Mouse (Mus musculus): ENCODE measurements around the gene Jazf1. TPM values are rescaled to one million over a fixed set of nuclear protein-coding genes. Genes with fewer than 3 reads are reported as not detected.

Jazf1 gene
- polyA plus RNA-seq, 1 experiment from 2014 or later: 3.0 TPM

- Histone ChIP-seq H3K36me3 (ENCODE audit: control insufficient read depth, insufficient read depth) (no peaks in the 10 kb centered on the region), H3K4me2 (ENCODE audit: low read depth, low read length) (no peak overlapping the region), H3K27me3 (ENCODE audit: control insufficient read depth, insufficient read depth, low read depth, low read length) (no peaks in the 10 kb centered on the region), H3K4me1 (ENCODE audit: control insufficient read depth, low read depth, low read length) (no peaks in the 10 kb centered on the region), H3K9ac (ENCODE audit: low read depth, low read length) (no peak overlapping the region), H3K27ac (ENCODE audit: low read length) (no peak overlapping the region), H3K9me3 (replicated peaks; ENCODE audit: control insufficient read depth, low read length) (no peaks in the 10 kb centered on the region), H3K4me3 (ENCODE audit: low read depth, low read length) (no peak overlapping the region)
- ATAC-seq (ENCODE audit: low read depth): no peak
- 72% methylated on average over 13 of the region's 13 CpGs for WGBS (ENCODE audit: insufficient replicate concordance)
Observed at GRCm38 (mm10) chr6:52963840-52964690, 104.4 kb downstream of the Jazf1 start.

- Histone ChIP-seq H3K9me3 (replicated peaks; ENCODE audit: control insufficient read depth, low read length) (no peaks in the 10 kb centered on the region), H3K9ac (ENCODE audit: low read depth, low read length) (no peak overlapping the region), H3K4me2 (ENCODE audit: low read depth, low read length) (no peak overlapping the region), H3K4me3 (ENCODE audit: low read depth, low read length) (no peak overlapping the region), H3K4me1 (ENCODE audit: control insufficient read depth, low read depth, low read length) (no peaks in the 10 kb centered on the region), H3K27ac (ENCODE audit: low read length) (no peak overlapping the region), H3K36me3 (ENCODE audit: control insufficient read depth, insufficient read depth) (no peaks in the 10 kb centered on the region), H3K27me3 (ENCODE audit: control insufficient read depth, insufficient read depth, low read depth, low read length) (no peaks in the 10 kb centered on the region)
- no peak for ATAC-seq (ENCODE audit: low read depth)
- WGBS (ENCODE audit: insufficient replicate concordance): 58% methylated on average over 6 of the region's 6 CpGs
Observed at GRCm38 (mm10) chr6:52963430-52963732, 105.0 kb downstream of the Jazf1 start.

- no peak for ATAC-seq (ENCODE audit: low read depth)
- Histone ChIP-seq H3K4me2 (ENCODE audit: low read depth, low read length) (no peak overlapping the region), H3K27ac (ENCODE audit: low read length) (no peak overlapping the region), H3K36me3 (ENCODE audit: control insufficient read depth, insufficient read depth) (no peaks in the 10 kb centered on the region), H3K27me3 (ENCODE audit: control insufficient read depth, insufficient read depth, low read depth, low read length) (no peaks in the 10 kb centered on the region), H3K9ac (ENCODE audit: low read depth, low read length) (no peak overlapping the region), H3K4me3 (ENCODE audit: low read depth, low read length) (no peak overlapping the region), H3K4me1 (ENCODE audit: control insufficient read depth, low read depth, low read length) (no peaks in the 10 kb centered on the region), H3K9me3 (replicated peaks; ENCODE audit: control insufficient read depth, low read length) (no peaks in the 10 kb centered on the region)
- WGBS (ENCODE audit: insufficient replicate concordance): 53% methylated on average over 4 of the region's 4 CpGs
Observed at GRCm38 (mm10) chr6:52962600-52963429, 105.6 kb downstream of the Jazf1 start.

- WGBS (ENCODE audit: insufficient replicate concordance): 58% methylated on average over 6 of the region's 6 CpGs
- H3K36me3 ChIP-seq (ENCODE audit: control insufficient read depth, insufficient read depth): no peaks in the 10 kb centered on the region
- no peak overlapping the region for H3K9ac ChIP-seq (ENCODE audit: low read depth, low read length)
- H3K27me3 ChIP-seq (ENCODE audit: control insufficient read depth, insufficient read depth, low read depth, low read length): no peaks in the 10 kb centered on the region
- H3K4me1 ChIP-seq (ENCODE audit: control insufficient read depth, low read depth, low read length): no peaks in the 10 kb centered on the region
- H3K4me3 ChIP-seq (ENCODE audit: low read depth, low read length): no peak overlapping the region
- no peak overlapping the region for H3K4me2 ChIP-seq (ENCODE audit: low read depth, low read length)
- ATAC-seq (ENCODE audit: low read depth): no peak
- H3K27ac ChIP-seq (ENCODE audit: low read length): no peak overlapping the region
- H3K9me3 ChIP-seq (replicated peaks; ENCODE audit: control insufficient read depth, low read length): no peaks in the 10 kb centered on the region
Observed at GRCm38 (mm10) chr6:52961660-52962490, 106.6 kb downstream of the Jazf1 start.

- H3K4me2 ChIP-seq (ENCODE audit: low read depth, low read length): no peak overlapping the region
- no peaks in the 10 kb centered on the region for H3K36me3 ChIP-seq (ENCODE audit: control insufficient read depth, insufficient read depth)
- no peak overlapping the region for H3K9ac ChIP-seq (ENCODE audit: low read depth, low read length)
- no peak for ATAC-seq (ENCODE audit: low read depth)
- H3K4me3 ChIP-seq (ENCODE audit: low read depth, low read length): no peak overlapping the region
- H3K27me3 ChIP-seq (ENCODE audit: control insufficient read depth, insufficient read depth, low read depth, low read length): no peaks in the 10 kb centered on the region
- H3K4me1 ChIP-seq (ENCODE audit: control insufficient read depth, low read depth, low read length): no peaks in the 10 kb centered on the region; the same call in 1 of the 2 replicates
- WGBS (ENCODE audit: insufficient replicate concordance): 2% methylated on average over 4 of the region's 4 CpGs
- H3K27ac ChIP-seq (ENCODE audit: low read length): no peak overlapping the region
- H3K9me3 ChIP-seq (replicated peaks; ENCODE audit: control insufficient read depth, low read length): no peaks in the 10 kb centered on the region
Observed at GRCm38 (mm10) chr6:52957730-52958129, 110.7 kb downstream of the Jazf1 start.

- H3K27me3 ChIP-seq (ENCODE audit: control insufficient read depth, insufficient read depth, low read depth, low read length): no peaks in the 10 kb centered on the region
- H3K36me3 ChIP-seq (ENCODE audit: control insufficient read depth, insufficient read depth): no peaks in the 10 kb centered on the region
- H3K9ac ChIP-seq (ENCODE audit: low read depth, low read length): no peak overlapping the region
- no peak overlapping the region for H3K4me3 ChIP-seq (ENCODE audit: low read depth, low read length)
- no peaks in the 10 kb centered on the region for H3K9me3 ChIP-seq (replicated peaks; ENCODE audit: control insufficient read depth, low read length)
- H3K4me2 ChIP-seq (ENCODE audit: low read depth, low read length): no peak overlapping the region
- ATAC-seq (ENCODE audit: low read depth): no peak
- 83% methylated on average over 2 of the region's 2 CpGs for WGBS (ENCODE audit: insufficient replicate concordance)
- no peak overlapping the region for H3K27ac ChIP-seq (ENCODE audit: low read length)
- H3K4me1 ChIP-seq (ENCODE audit: control insufficient read depth, low read depth, low read length): no peaks in the 10 kb centered on the region; the same call in 1 of the 2 replicates
Observed at GRCm38 (mm10) chr6:52956131-52956530, 112.3 kb downstream of the Jazf1 start.

GRCm38 (mm10) chr6:52955304-52955703, 113.1 kb downstream of the Jazf1 start:
- no peaks in the 10 kb centered on the region for H3K9me3 ChIP-seq (replicated peaks; ENCODE audit: control insufficient read depth, low read length)
- 17% methylated on average over 2 of the region's 2 CpGs for WGBS (ENCODE audit: insufficient replicate concordance)
- H3K9ac ChIP-seq (ENCODE audit: low read depth, low read length): no peak overlapping the region
- no peaks in the 10 kb centered on the region; the same call in 1 of the 2 replicates for H3K4me1 ChIP-seq (ENCODE audit: control insufficient read depth, low read depth, low read length)
- H3K36me3 ChIP-seq (ENCODE audit: control insufficient read depth, insufficient read depth): no peaks in the 10 kb centered on the region
- ATAC-seq (ENCODE audit: low read depth): no peak
- no peak overlapping the region for H3K4me3 ChIP-seq (ENCODE audit: low read depth, low read length)
- no peak overlapping the region for H3K4me2 ChIP-seq (ENCODE audit: low read depth, low read length)
- H3K27me3 ChIP-seq (ENCODE audit: control insufficient read depth, insufficient read depth, low read depth, low read length): no peaks in the 10 kb centered on the region
- peak overlapping the region; percentile 45 for H3K27ac ChIP-seq (ENCODE audit: low read length)

- H3K27me3 ChIP-seq (ENCODE audit: control insufficient read depth, insufficient read depth, low read depth, low read length): no peaks in the 10 kb centered on the region
- H3K36me3 ChIP-seq (ENCODE audit: control insufficient read depth, insufficient read depth): no peaks in the 10 kb centered on the region
- no peak for ATAC-seq (ENCODE audit: low read depth)
- no peak overlapping the region for H3K4me3 ChIP-seq (ENCODE audit: low read depth, low read length)
- WGBS (ENCODE audit: insufficient replicate concordance): 67% methylated on average over 3 of the region's 3 CpGs
- H3K9me3 ChIP-seq (replicated peaks; ENCODE audit: control insufficient read depth, low read length): no peaks in the 10 kb centered on the region
- H3K4me2 ChIP-seq (ENCODE audit: low read depth, low read length): no peak overlapping the region
- H3K9ac ChIP-seq (ENCODE audit: low read depth, low read length): no peak overlapping the region
- H3K27ac ChIP-seq (ENCODE audit: low read length): peak overlapping the region; percentile 45
- H3K4me1 ChIP-seq (ENCODE audit: control insufficient read depth, low read depth, low read length): no peaks in the 10 kb centered on the region; the same call in 1 of the 2 replicates
Observed at GRCm38 (mm10) chr6:52954861-52955260, 113.6 kb downstream of the Jazf1 start.

All from liver, embryonic 16.5 days (tissue).